Mouse (Mus musculus): Measurements from ENCODE around the gene Ubap2l. TPM values are rescaled to one million over a fixed set of nuclear protein-coding genes. Genes with fewer than 3 reads are reported as not detected.
A peak's percentile ranks its signal among the peaks of the same experiment; 100 is the strongest.

The Ubap2l gene
- polyA plus RNA-seq, 1 experiment from 2014 or later = 72.2 TPM

- H3K27ac ChIP-seq = no peak overlapping the region
- H3K27me3 ChIP-seq = peaks cover 41% of the 10 kb centered on the region
- WGBS (ENCODE audit: insufficient replicate concordance) = 82% methylated on average over 5 of the region's 5 CpGs
- no peak overlapping the region for H3K4me2 ChIP-seq
- no peak overlapping the region for H3K9ac ChIP-seq
- no peak for DNase-seq
- H3K4me1 ChIP-seq (replicated peaks) = peaks cover 35% of the 10 kb centered on the region
- no peak overlapping the region for H3K4me3 ChIP-seq (replicated peaks)
- H3K9me3 ChIP-seq (replicated peaks) = no peaks in the 10 kb centered on the region
- H3K36me3 ChIP-seq = no peaks in the 10 kb centered on the region
- ATAC-seq (ENCODE audit: low read depth) = no peak
Observed at GRCm38 (mm10) chr3:89965972-89966371, 86.5 kb downstream of the Ubap2l start.

- ATAC-seq (ENCODE audit: low read depth) (no peak), DNase-seq (no peak)
- no peak overlapping the region for H3K27ac ChIP-seq
- H3K4me3 ChIP-seq (replicated peaks) = no peak overlapping the region
- no peak overlapping the region for H3K9ac ChIP-seq
- no peak overlapping the region for H3K4me2 ChIP-seq
- H3K9me3 ChIP-seq (replicated peaks) = no peaks in the 10 kb centered on the region
- peaks cover 45% of the 10 kb centered on the region for H3K27me3 ChIP-seq
- WGBS (ENCODE audit: insufficient replicate concordance) = 76% methylated on average over 8 of the region's 8 CpGs
- H3K4me1 ChIP-seq (replicated peaks) = peaks cover 39% of the 10 kb centered on the region
- no peaks in the 10 kb centered on the region for H3K36me3 ChIP-seq
Observed at GRCm38 (mm10) chr3:89965557-89965956, 86.9 kb downstream of the Ubap2l start.

DNA sequence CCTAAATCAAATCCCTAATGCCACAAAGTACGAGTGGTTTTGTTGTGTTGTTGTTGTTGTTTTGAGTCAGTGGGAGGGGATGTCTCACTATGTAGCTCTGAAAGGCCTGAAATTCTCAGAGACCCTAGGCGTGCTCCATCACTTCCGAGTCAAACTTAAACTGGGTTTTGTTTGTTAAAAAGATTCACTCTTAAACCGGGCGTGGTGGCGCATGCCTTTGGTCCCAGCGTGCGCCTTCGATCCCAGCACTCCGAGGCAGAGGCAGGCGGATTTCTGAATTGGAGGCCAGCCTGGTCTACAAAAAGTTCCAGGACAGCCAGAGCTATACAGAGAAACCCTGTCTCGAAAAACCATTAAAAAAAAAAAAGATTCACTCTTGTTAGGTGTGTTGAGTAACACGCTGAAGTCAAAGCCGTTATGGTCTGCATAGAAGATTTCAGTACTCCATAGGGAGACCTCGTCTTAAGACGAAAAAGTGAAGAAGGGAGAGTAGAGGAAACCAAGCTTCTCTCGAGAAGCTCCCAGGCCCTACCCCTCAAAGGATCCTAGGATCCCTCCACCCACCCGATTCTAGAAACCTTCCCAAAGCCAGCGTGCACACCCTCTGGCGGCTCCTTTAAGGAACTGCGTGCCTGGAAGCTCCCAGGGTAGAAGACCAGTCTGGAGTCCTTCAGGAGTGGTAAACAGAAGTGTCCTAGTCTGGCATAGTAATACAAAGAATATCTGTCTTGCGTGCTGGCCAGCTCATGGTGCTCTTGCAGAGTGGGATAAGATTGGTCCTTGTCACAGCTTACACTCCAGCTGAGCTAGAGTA, 88.3 kb downstream of the Ubap2l start:
- Histone ChIP-seq H3K9ac (peak overlapping the region; percentile 64), H3K27ac (peak overlapping the region; percentile 29; the same call in 1 of the 2 replicates), H3K4me2 (peak overlapping the region; percentile 76), H3K4me1 (replicated peaks) (peaks cover 48% of the 10 kb centered on the region), H3K4me3 (replicated peaks) (peak overlapping the region; percentile 67), H3K27me3 (peaks cover 59% of the 10 kb centered on the region), H3K36me3 (no peaks in the 10 kb centered on the region), H3K9me3 (replicated peaks) (no peaks in the 10 kb centered on the region)
- 26% methylated on average over 22 of the region's 22 CpGs for WGBS (ENCODE audit: insufficient replicate concordance)
- no peak for DNase-seq
- no peak for ATAC-seq (ENCODE audit: low read depth)

- DNase-seq (no peak), ATAC-seq (ENCODE audit: low read depth) (no peak)
- peak within 1 kb of the TSS; percentile 76 for H3K4me2 ChIP-seq
- peak within 1 kb of the TSS; percentile 70 for H3K27ac ChIP-seq
- H3K4me3 ChIP-seq (replicated peaks) = peak within 1 kb of the TSS; percentile 67
- H3K36me3 ChIP-seq = no peaks in the 10 kb centered on the region
- H3K27me3 ChIP-seq = peaks cover 64% of the 10 kb centered on the region
- H3K9me3 ChIP-seq (replicated peaks) = no peaks in the 10 kb centered on the region
- peaks cover 48% of the 10 kb centered on the region for H3K4me1 ChIP-seq (replicated peaks)
- WGBS (ENCODE audit: insufficient replicate concordance) = under 1% methylated on average over 35 of the region's 35 CpGs
- H3K9ac ChIP-seq = peak within 1 kb of the TSS; percentile 64
Observed at GRCm38 (mm10) chr3:89963221-89963763, 89.1 kb downstream of the Ubap2l start, which contains the start of gene Atp8b2. Gene Atp8b2, minus strand, starts transcription at chr3:89963508.

DNA sequence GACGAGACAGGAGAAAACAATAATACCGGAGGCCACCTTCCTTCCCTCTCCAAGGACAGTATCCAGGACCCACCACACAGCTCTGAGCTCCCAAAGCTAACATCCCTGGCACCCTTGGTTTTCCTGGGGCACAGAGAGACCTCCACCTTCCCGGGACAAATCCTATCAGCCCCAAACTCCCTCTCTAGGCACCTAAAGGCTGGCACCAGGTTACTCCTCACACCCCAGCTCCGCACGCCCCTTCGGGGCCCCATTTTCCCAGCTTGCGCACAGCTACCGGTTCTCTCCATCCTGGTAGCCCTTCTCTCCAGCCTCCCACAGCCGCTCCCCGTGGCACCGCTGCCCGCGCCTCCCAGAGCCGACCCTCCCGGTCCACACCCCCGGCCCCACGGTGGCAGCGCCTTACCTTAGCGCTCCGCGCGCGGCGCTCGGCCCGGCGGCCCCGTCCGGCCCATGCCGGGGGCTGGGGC, 89.6 kb downstream of the Ubap2l start:
- peaks cover 48% of the 10 kb centered on the region for H3K4me1 ChIP-seq (replicated peaks)
- no peaks in the 10 kb centered on the region for H3K9me3 ChIP-seq (replicated peaks)
- ATAC-seq (ENCODE audit: low read depth) = no peak
- H3K9ac ChIP-seq = peak overlapping the region; percentile 64
- no peaks in the 10 kb centered on the region for H3K36me3 ChIP-seq
- peaks cover 62% of the 10 kb centered on the region for H3K27me3 ChIP-seq
- no peak for DNase-seq
- peak overlapping the region; percentile 67 for H3K4me3 ChIP-seq (replicated peaks)
- peak overlapping the region; percentile 70 for H3K27ac ChIP-seq
- WGBS (ENCODE audit: insufficient replicate concordance) = 1% methylated on average over 30 of the region's 30 CpGs
- peak overlapping the region; percentile 76 for H3K4me2 ChIP-seq

DNA sequence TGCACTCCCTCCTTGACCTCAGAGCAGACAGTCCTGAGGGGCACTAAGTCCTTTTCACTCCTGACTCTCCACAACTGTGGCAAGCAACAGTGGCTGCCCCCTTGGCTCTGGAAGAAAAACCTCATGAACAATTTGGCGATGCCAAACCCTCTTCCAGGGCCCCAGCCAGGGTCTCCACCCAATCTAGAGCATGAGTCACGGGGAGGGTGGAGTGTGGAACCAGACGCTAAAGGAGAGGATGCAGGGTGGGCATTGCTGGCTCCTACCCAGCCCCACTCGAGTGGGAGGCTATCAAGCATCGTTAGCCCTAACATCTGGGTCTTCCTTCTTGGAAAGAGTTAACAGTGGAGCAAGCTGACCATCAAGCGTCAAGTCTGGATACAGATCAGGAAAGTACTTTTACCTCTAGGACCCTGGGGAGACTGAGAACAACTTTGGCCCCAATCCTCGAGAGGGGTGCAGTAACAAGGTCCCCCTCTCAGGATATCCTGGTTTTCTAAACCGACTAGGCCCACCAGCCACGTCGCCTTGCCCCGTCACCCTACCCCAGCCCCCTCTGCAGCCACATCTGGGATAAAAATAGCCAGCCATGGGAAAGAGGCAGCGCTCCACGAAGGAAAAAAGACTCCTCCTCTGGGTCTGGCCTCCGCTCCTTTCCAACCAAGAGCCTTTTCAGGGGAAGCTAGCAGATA, 90.2 kb downstream of the Ubap2l start:
- Histone ChIP-seq H3K4me2 (peak overlapping the region; percentile 76), H3K4me3 (replicated peaks) (peak overlapping the region; percentile 67), H3K9ac (peak overlapping the region; percentile 64), H3K27me3 (peaks cover 59% of the 10 kb centered on the region), H3K36me3 (no peaks in the 10 kb centered on the region), H3K27ac (peak overlapping the region; percentile 70), H3K9me3 (replicated peaks) (no peaks in the 10 kb centered on the region), H3K4me1 (replicated peaks) (peaks cover 48% of the 10 kb centered on the region)
- no peak for ATAC-seq (ENCODE audit: low read depth)
- DNase-seq = no peak
- WGBS (ENCODE audit: insufficient replicate concordance) = 3% methylated on average over 14 of the region's 14 CpGs

GRCm38 (mm10) chr3:89961436-89961835, 91.0 kb downstream of the Ubap2l start:
- H3K27me3 ChIP-seq = peaks cover 59% of the 10 kb centered on the region
- H3K4me1 ChIP-seq (replicated peaks) = peaks cover 48% of the 10 kb centered on the region

GRCm38 (mm10) chr3:89960469-89960868, 92.0 kb downstream of the Ubap2l start:
- Histone ChIP-seq H3K36me3 (peaks cover 8% of the 10 kb centered on the region; the same call in 1 of the 2 replicates), H3K9ac (peak overlapping the region; percentile 61), H3K4me2 (peak overlapping the region; percentile 76), H3K27ac (no peak overlapping the region), H3K4me3 (replicated peaks) (peak overlapping the region; percentile 67), H3K27me3 (peaks cover 59% of the 10 kb centered on the region), H3K4me1 (replicated peaks) (peaks cover 48% of the 10 kb centered on the region), H3K9me3 (replicated peaks) (no peaks in the 10 kb centered on the region)
- 2% methylated on average over 30 of the region's 30 CpGs for WGBS (ENCODE audit: insufficient replicate concordance)
- peak; percentile 69 for DNase-seq
- ATAC-seq (ENCODE audit: low read depth) = peak; percentile 80

More at GRCm38 (mm10) chr3:89961436-89961835, 91.0 kb downstream of the Ubap2l start:
- Histone ChIP-seq H3K9ac (no peak overlapping the region), H3K4me3 (replicated peaks) (peak overlapping the region; percentile 67; the same call in 1 of the 2 replicates), H3K27ac (no peak overlapping the region; the same call in 1 of the 2 replicates), H3K36me3 (peaks cover 5% of the 10 kb centered on the region; the same call in 1 of the 2 replicates), H3K4me2 (peak overlapping the region; percentile 76), H3K9me3 (replicated peaks) (no peaks in the 10 kb centered on the region)
- ATAC-seq (ENCODE audit: low read depth) (no peak), DNase-seq (no peak)
- 6% methylated on average over 4 of the region's 4 CpGs for WGBS (ENCODE audit: insufficient replicate concordance)

GRCm38 (mm10) chr3:89959435-89959834, 93.0 kb downstream of the Ubap2l start:
- no peak overlapping the region for H3K4me3 ChIP-seq (replicated peaks)
- WGBS (ENCODE audit: insufficient replicate concordance) = 63% methylated on average over 4 of the region's 4 CpGs
- DNase-seq (no peak), ATAC-seq (ENCODE audit: low read depth) (no peak)
- H3K9me3 ChIP-seq (replicated peaks) = no peaks in the 10 kb centered on the region
- peaks cover 42% of the 10 kb centered on the region for H3K4me1 ChIP-seq (replicated peaks)
- peaks cover 8% of the 10 kb centered on the region; the same call in 1 of the 2 replicates for H3K36me3 ChIP-seq
- H3K27ac ChIP-seq = no peak overlapping the region
- H3K9ac ChIP-seq = no peak overlapping the region
- peak overlapping the region; percentile 76; the same call in 1 of the 2 replicates for H3K4me2 ChIP-seq
- peaks cover 58% of the 10 kb centered on the region for H3K27me3 ChIP-seq

- H3K27me3 ChIP-seq = peaks cover 42% of the 10 kb centered on the region
- no peak overlapping the region for H3K4me3 ChIP-seq (replicated peaks)
- no peaks in the 10 kb centered on the region for H3K9me3 ChIP-seq (replicated peaks)
- H3K27ac ChIP-seq = no peak overlapping the region
- WGBS (ENCODE audit: insufficient replicate concordance) = 83% methylated on average over 9 of the region's 9 CpGs
- ATAC-seq (ENCODE audit: low read depth) (no peak), DNase-seq (no peak)
- H3K9ac ChIP-seq = no peak overlapping the region
- H3K36me3 ChIP-seq = peaks cover 8% of the 10 kb centered on the region; the same call in 1 of the 2 replicates
- H3K4me2 ChIP-seq = no peak overlapping the region
- peaks cover 31% of the 10 kb centered on the region for H3K4me1 ChIP-seq (replicated peaks)
Observed at GRCm38 (mm10) chr3:89957880-89958279, 94.5 kb downstream of the Ubap2l start.

Measured in liver, embryonic 13.5 days (tissue).